Mouse (Mus musculus): Measurements from ENCODE around the gene Rft1. TPM values are rescaled to one million over a fixed set of nuclear protein-coding genes. Genes with fewer than 3 reads are reported as not detected.
A peak's percentile ranks its signal among the peaks of the same experiment; 100 is the strongest.

Gene Rft1
- polyA plus RNA-seq, 1 experiment from 2014 or later = 5.1 TPM

- DNase-seq = peak; percentile 17
- Histone ChIP-seq H3K27ac (peak overlapping the region; percentile 19; the same call in 1 of the 2 replicates), H3K9ac (no peak overlapping the region), H3K4me2 (no peak overlapping the region), H3K4me1 (replicated peaks) (peaks cover 87% of the 10 kb centered on the region), H3K9me3 (replicated peaks) (no peaks in the 10 kb centered on the region), H3K36me3 (no peaks in the 10 kb centered on the region), H3K27me3 (no peaks in the 10 kb centered on the region), H3K4me3 (replicated peaks) (no peak overlapping the region)
- 38% methylated on average over 7 of the region's 7 CpGs for WGBS (ENCODE audit: insufficient replicate concordance)
- no peak for ATAC-seq (ENCODE audit: low read depth)
Observed at GRCm38 (mm10) chr14:30619982-30620578, 34.1 kb upstream of the Rft1 start.

- no peak overlapping the region for H3K4me2 ChIP-seq
- 0 out of 2 replicates have a peak overlapping the region, but pooled peaks have one; percentile 15 for H3K9ac ChIP-seq
- no peak for DNase-seq
- H3K4me3 ChIP-seq (replicated peaks) = no peak overlapping the region
- 75% methylated on average over 7 of the region's 7 CpGs for WGBS (ENCODE audit: insufficient replicate concordance)
- peaks cover 94% of the 10 kb centered on the region for H3K4me1 ChIP-seq (replicated peaks)
- H3K27me3 ChIP-seq = no peaks in the 10 kb centered on the region
- no peaks in the 10 kb centered on the region for H3K9me3 ChIP-seq (replicated peaks)
- no peak for ATAC-seq (ENCODE audit: low read depth)
- no peaks in the 10 kb centered on the region for H3K36me3 ChIP-seq
- H3K27ac ChIP-seq = no peak overlapping the region
Observed at GRCm38 (mm10) chr14:30622130-30622529, 32.0 kb upstream of the Rft1 start.

- Histone ChIP-seq H3K9me3 (replicated peaks) (no peaks in the 10 kb centered on the region), H3K9ac (0 out of 2 replicates have a peak overlapping the region, but pooled peaks have one; percentile 15), H3K27ac (no peak overlapping the region; the same call in 1 of the 2 replicates), H3K4me1 (replicated peaks) (peaks cover 89% of the 10 kb centered on the region), H3K36me3 (no peaks in the 10 kb centered on the region), H3K27me3 (no peaks in the 10 kb centered on the region), H3K4me2 (no peak overlapping the region), H3K4me3 (replicated peaks) (no peak overlapping the region)
- DNase-seq (no peak), ATAC-seq (ENCODE audit: low read depth) (no peak)
- WGBS (ENCODE audit: insufficient replicate concordance) = 81% methylated on average over 8 of the region's 8 CpGs
Observed at GRCm38 (mm10) chr14:30622556-30622955, 31.6 kb upstream of the Rft1 start.

GRCm38 (mm10) chr14:30624277-30624721, 29.9 kb upstream of the Rft1 start:
- Histone ChIP-seq H3K9me3 (replicated peaks) (no peaks in the 10 kb centered on the region), H3K36me3 (no peaks in the 10 kb centered on the region), H3K4me2 (peak overlapping the region; percentile 98), H3K4me1 (replicated peaks) (peaks cover 72% of the 10 kb centered on the region), H3K27me3 (no peaks in the 10 kb centered on the region), H3K9ac (peak overlapping the region; percentile 83; the same call in 1 of the 2 replicates), H3K4me3 (replicated peaks) (peak overlapping the region; percentile 79), H3K27ac (peak overlapping the region; percentile 67; the same call in 1 of the 2 replicates)
- ATAC-seq (ENCODE audit: low read depth) (no peak), DNase-seq (no peak)
- 29% methylated on average over 8 of the region's 8 CpGs for WGBS (ENCODE audit: insufficient replicate concordance)

GRCm38 (mm10) chr14:30625131-30625807, 28.9 kb upstream of the Rft1 start:
- Histone ChIP-seq H3K4me1 (replicated peaks) (peaks cover 62% of the 10 kb centered on the region), H3K27me3 (no peaks in the 10 kb centered on the region), H3K9ac (peak overlapping the region; percentile 83), H3K4me3 (replicated peaks) (peak overlapping the region; percentile 79), H3K36me3 (no peaks in the 10 kb centered on the region), H3K9me3 (replicated peaks) (no peaks in the 10 kb centered on the region), H3K4me2 (peak overlapping the region; percentile 98), H3K27ac (peak overlapping the region; percentile 67)
- DNase-seq (peak; percentile 78), ATAC-seq (ENCODE audit: low read depth) (peak; percentile 76)
- WGBS (ENCODE audit: insufficient replicate concordance) = 1% methylated on average over 38 of the region's 39 CpGs

- Histone ChIP-seq H3K9me3 (replicated peaks) (no peaks in the 10 kb centered on the region), H3K4me3 (replicated peaks) (peak within 1 kb of the TSS; percentile 79), H3K4me2 (peak within 1 kb of the TSS; percentile 98), H3K27ac (peak within 1 kb of the TSS; percentile 69), H3K27me3 (no peaks in the 10 kb centered on the region), H3K9ac (peak within 1 kb of the TSS; percentile 83), H3K4me1 (replicated peaks) (peaks cover 63% of the 10 kb centered on the region), H3K36me3 (no peaks in the 10 kb centered on the region)
- 1% methylated on average over 67 of the region's 71 CpGs for WGBS (ENCODE audit: insufficient replicate concordance)
- ATAC-seq (ENCODE audit: low read depth) = peak; percentile 73
- peak; percentile 75 for DNase-seq
Observed at GRCm38 (mm10) chr14:30625856-30626726, 28.1 kb upstream of the Rft1 start, which contains the start of gene Prkcd. Gene Prkcd, minus strand, starts transcription at chr14:30626210.

- ATAC-seq (ENCODE audit: low read depth) (no peak), DNase-seq (no peak)
- Histone ChIP-seq H3K4me2 (peak overlapping the region; percentile 98), H3K27me3 (no peaks in the 10 kb centered on the region), H3K4me3 (replicated peaks) (peak overlapping the region; percentile 79), H3K36me3 (no peaks in the 10 kb centered on the region), H3K27ac (peak overlapping the region; percentile 69), H3K4me1 (replicated peaks) (peaks cover 61% of the 10 kb centered on the region), H3K9ac (peak overlapping the region; percentile 83), H3K9me3 (replicated peaks) (no peaks in the 10 kb centered on the region)
- 17% methylated on average over 12 of the region's 12 CpGs for WGBS (ENCODE audit: insufficient replicate concordance)
Observed at GRCm38 (mm10) chr14:30626756-30627742, 27.1 kb upstream of the Rft1 start.

GRCm38 (mm10) chr14:30628235-30628634, 25.9 kb upstream of the Rft1 start:
- Histone ChIP-seq H3K36me3 (no peaks in the 10 kb centered on the region), H3K9me3 (replicated peaks) (no peaks in the 10 kb centered on the region), H3K9ac (no peak overlapping the region), H3K4me2 (no peak overlapping the region), H3K27ac (no peak overlapping the region), H3K4me3 (replicated peaks) (no peak overlapping the region), H3K27me3 (no peaks in the 10 kb centered on the region), H3K4me1 (replicated peaks) (peaks cover 52% of the 10 kb centered on the region)
- DNase-seq (no peak), ATAC-seq (ENCODE audit: low read depth) (no peak)
- WGBS (ENCODE audit: insufficient replicate concordance) = 76% methylated on average over 5 of the region's 5 CpGs

GRCm38 (mm10) chr14:30629839-30630238, 24.3 kb upstream of the Rft1 start:
- ATAC-seq (ENCODE audit: low read depth) (no peak), DNase-seq (no peak)
- H3K4me3 ChIP-seq (replicated peaks) = no peak overlapping the region
- H3K27me3 ChIP-seq = no peaks in the 10 kb centered on the region
- H3K4me1 ChIP-seq (replicated peaks) = peaks cover 36% of the 10 kb centered on the region
- H3K9me3 ChIP-seq (replicated peaks) = no peaks in the 10 kb centered on the region
- H3K9ac ChIP-seq = no peak overlapping the region
- no peaks in the 10 kb centered on the region for H3K36me3 ChIP-seq
- 0 out of 2 replicates have a peak overlapping the region, but pooled peaks have one; percentile 3 for H3K27ac ChIP-seq
- no peak overlapping the region for H3K4me2 ChIP-seq
- 37% methylated on average over 4 of the region's 4 CpGs for WGBS (ENCODE audit: insufficient replicate concordance)

GRCm38 (mm10) chr14:30630811-30631576, 23.2 kb upstream of the Rft1 start:
- Histone ChIP-seq H3K4me1 (replicated peaks) (peaks cover 25% of the 10 kb centered on the region), H3K4me3 (replicated peaks) (no peak overlapping the region), H3K27ac (peak overlapping the region; percentile 74), H3K4me2 (no peak overlapping the region), H3K27me3 (no peaks in the 10 kb centered on the region), H3K36me3 (no peaks in the 10 kb centered on the region), H3K9me3 (replicated peaks) (no peaks in the 10 kb centered on the region), H3K9ac (no peak overlapping the region)
- 36% methylated on average over 5 of the region's 5 CpGs for WGBS (ENCODE audit: insufficient replicate concordance)
- ATAC-seq (ENCODE audit: low read depth) = no peak
- DNase-seq = no peak

Data from liver, embryonic 13.5 days (tissue).